Mouse (Mus musculus): Measurements from ENCODE around the gene Ccr8. TPM values are rescaled to one million over a fixed set of nuclear protein-coding genes. Genes with fewer than 3 reads are reported as not detected.
A peak's percentile ranks its signal among the peaks of the same experiment; 100 is the strongest.
"Not testable (repeated sequence)": the region's sequence is repeated elsewhere in the genome, so short reads cannot be mapped to it uniquely, and the experiment has no call there.

Gene Ccr8
- total RNA-seq, 1 experiment from 2014 or later = not detected

GRCm38 (mm10) chr9:120083158-120083894 is 8.6 kb upstream of the Ccr8 start:
- peak; percentile 26; the same call in 1 of the 2 replicates for ATAC-seq (ENCODE audit: extremely low read depth, insufficient number of reproducible peaks, low FRiP score, poor library complexity, severe bottlenecking)

- ATAC-seq (ENCODE audit: extremely low read depth, insufficient number of reproducible peaks, low FRiP score, poor library complexity, severe bottlenecking) = no peak
Observed at GRCm38 (mm10) chr9:120084406-120084805, 7.5 kb upstream of the Ccr8 start.

GRCm38 (mm10) chr9:120089125-120089524 is 2.8 kb upstream of the Ccr8 start:
- ATAC-seq (ENCODE audit: extremely low read depth, insufficient number of reproducible peaks, low FRiP score, poor library complexity, severe bottlenecking) = no peak

- no peak for ATAC-seq (ENCODE audit: extremely low read depth, insufficient number of reproducible peaks, low FRiP score, poor library complexity, severe bottlenecking)
Observed at GRCm38 (mm10) chr9:120091086-120091485, 828 bp upstream of the Ccr8 start.

GRCm38 (mm10) chr9:120093701-120094100 is 1.8 kb downstream of the Ccr8 start:
- no peak for ATAC-seq (ENCODE audit: extremely low read depth, insufficient number of reproducible peaks, low FRiP score, poor library complexity, severe bottlenecking)

GRCm38 (mm10) chr9:120095886-120096285 is 4.0 kb downstream of the Ccr8 start:
- ATAC-seq (ENCODE audit: extremely low read depth, insufficient number of reproducible peaks, low FRiP score, poor library complexity, severe bottlenecking) = no peak

- ATAC-seq (ENCODE audit: extremely low read depth, insufficient number of reproducible peaks, low FRiP score, poor library complexity, severe bottlenecking) = peak; percentile 75
Observed at GRCm38 (mm10) chr9:120098682-120099081, 6.8 kb downstream of the Ccr8 start.

GRCm38 (mm10) chr9:120099304-120099703 is 7.4 kb downstream of the Ccr8 start:
- no peak for ATAC-seq (ENCODE audit: extremely low read depth, insufficient number of reproducible peaks, low FRiP score, poor library complexity, severe bottlenecking)

GRCm38 (mm10) chr9:120101165-120101564 is 9.3 kb downstream of the Ccr8 start:
- ATAC-seq (ENCODE audit: extremely low read depth, insufficient number of reproducible peaks, low FRiP score, poor library complexity, severe bottlenecking) = peak; percentile 48; the same call in 1 of the 2 replicates

GRCm38 (mm10) chr9:120108953-120109352 is 17.0 kb downstream of the Ccr8 start:
- ATAC-seq (ENCODE audit: extremely low read depth, insufficient number of reproducible peaks, low FRiP score, poor library complexity, severe bottlenecking) = not testable (repeated sequence)

- ATAC-seq (ENCODE audit: extremely low read depth, insufficient number of reproducible peaks, low FRiP score, poor library complexity, severe bottlenecking) = peak; percentile 94
Observed at GRCm38 (mm10) chr9:120110211-120111018, 18.5 kb downstream of the Ccr8 start, which contains the start of gene Slc25a38. Gene Slc25a38, plus strand, starts transcription at chr9:120110374.

GRCm38 (mm10) chr9:120111156-120111945 is 19.4 kb downstream of the Ccr8 start:
- ATAC-seq (ENCODE audit: extremely low read depth, insufficient number of reproducible peaks, low FRiP score, poor library complexity, severe bottlenecking) = no peak

- no peak for ATAC-seq (ENCODE audit: extremely low read depth, insufficient number of reproducible peaks, low FRiP score, poor library complexity, severe bottlenecking)
Observed at GRCm38 (mm10) chr9:120112472-120112871, 20.6 kb downstream of the Ccr8 start.

- no peak for ATAC-seq (ENCODE audit: extremely low read depth, insufficient number of reproducible peaks, low FRiP score, poor library complexity, severe bottlenecking)
Observed at GRCm38 (mm10) chr9:120113456-120113855, 21.5 kb downstream of the Ccr8 start.

- ATAC-seq (ENCODE audit: extremely low read depth, insufficient number of reproducible peaks, low FRiP score, poor library complexity, severe bottlenecking) = no peak
Observed at GRCm38 (mm10) chr9:120114051-120114788, 22.3 kb downstream of the Ccr8 start.

GRCm38 (mm10) chr9:120114789-120115151 is 22.9 kb downstream of the Ccr8 start:
- ATAC-seq (ENCODE audit: extremely low read depth, insufficient number of reproducible peaks, low FRiP score, poor library complexity, severe bottlenecking) = no peak

GRCm38 (mm10) chr9:120115580-120115979 is 23.7 kb downstream of the Ccr8 start:
- ATAC-seq (ENCODE audit: extremely low read depth, insufficient number of reproducible peaks, low FRiP score, poor library complexity, severe bottlenecking) = no peak

GRCm38 (mm10) chr9:120116184-120116624 is 24.3 kb downstream of the Ccr8 start:
- peak; percentile 62 for ATAC-seq (ENCODE audit: extremely low read depth, insufficient number of reproducible peaks, low FRiP score, poor library complexity, severe bottlenecking)

- no peak for ATAC-seq (ENCODE audit: extremely low read depth, insufficient number of reproducible peaks, low FRiP score, poor library complexity, severe bottlenecking)
Observed at GRCm38 (mm10) chr9:120118212-120118611, 26.3 kb downstream of the Ccr8 start.

Data from neutrophil, adult 5-6 weeks (primary cell).